Mouse (Mus musculus) E14TG2a.4 (cell line): ENCODE results near the gene Apold1.

ENCODE experiments used
- H3K27me3 ChIP-seq: 2 replicates; pipeline ENCODE4 v1.6.1; 2014; ENCODE audit warnings: low read length, control low read depth; ENCODE audit not compliant: insufficient read depth
- H3K36me3 ChIP-seq: 2 replicates; pipeline ENCODE4 v1.6.1; 2014; ENCODE audit warnings: low read length, control low read depth; ENCODE audit not compliant: insufficient read depth
- H3K4me1 ChIP-seq: replicated peaks from 2 replicates; pipeline ENCODE4 v1.6.1; 2014; ENCODE audit warnings: low read depth, low read length, control low read depth
- H3K4me3 ChIP-seq: replicated peaks from 2 replicates; pipeline ENCODE4 v1.5.1; 2014; ENCODE audit warnings: mild to moderate bottlenecking, low read length
- H3K9me3 ChIP-seq: 2 replicates; pipeline ENCODE4 v1.6.1; 2014; ENCODE audit warnings: low read length, control low read depth
- CTCF ChIP-seq: conservative IDR thresholded peaks from 2 replicates; pipeline ENCODE4 v1.5.1; 2014; ENCODE audit warnings: low read length
- NANOG ChIP-seq: IDR thresholded peaks from 2 replicates; pipeline ENCODE4 v1.6.1; 2014; ENCODE audit warnings: borderline replicate concordance, low read length, mixed read lengths
- POU5F1 ChIP-seq: IDR thresholded peaks from 2 replicates; pipeline ENCODE4 v1.6.1; 2014; ENCODE audit warnings: low read length, borderline replicate concordance

The Apold1 gene

GRCm38 (mm10) chr6:134963910-134964309 is 17.6 kb upstream of the Apold1 start:
- Histone ChIP-seq H3K4me1 (peaks cover 35% of the 10 kb centered on the region), H3K4me3 (no peak overlapping the region), H3K36me3 (no peaks in the 10 kb centered on the region), H3K27me3 (peaks cover 2% of the 10 kb centered on the region; the same call in 1 of the 2 replicates), H3K9me3 (no peaks in the 10 kb centered on the region)
- TF ChIP-seq NANOG (no peak), POU5F1 (no peak), CTCF (no peak)

GRCm38 (mm10) chr6:134966681-134967080 is 14.8 kb upstream of the Apold1 start:
- no peak for TF ChIP-seq NANOG
- TF ChIP-seq POU5F1 = no peak
- no peak for TF ChIP-seq CTCF
- no peak overlapping the region for H3K4me3 ChIP-seq
- H3K4me1 ChIP-seq = peaks cover 21% of the 10 kb centered on the region
- H3K36me3 ChIP-seq = no peaks in the 10 kb centered on the region
- H3K9me3 ChIP-seq = no peaks in the 10 kb centered on the region
- no peaks in the 10 kb centered on the region for H3K27me3 ChIP-seq

- H3K9me3 ChIP-seq = no peaks in the 10 kb centered on the region
- no peaks in the 10 kb centered on the region for H3K27me3 ChIP-seq
- no peak overlapping the region for H3K4me3 ChIP-seq
- H3K36me3 ChIP-seq = no peaks in the 10 kb centered on the region
- TF ChIP-seq POU5F1 (no peak), CTCF (no peak), NANOG (no peak)
- H3K4me1 ChIP-seq = peaks cover 8% of the 10 kb centered on the region
Measured at GRCm38 (mm10) chr6:134968326-134968725, 13.2 kb upstream of the Apold1 start.

- Histone ChIP-seq H3K4me1 (peaks cover 8% of the 10 kb centered on the region), H3K9me3 (no peaks in the 10 kb centered on the region), H3K36me3 (no peaks in the 10 kb centered on the region), H3K4me3 (no peak overlapping the region), H3K27me3 (no peaks in the 10 kb centered on the region)
- TF ChIP-seq POU5F1 (no peak), CTCF (no peak), NANOG (no peak)
Measured at GRCm38 (mm10) chr6:134969498-134969897, 12.0 kb upstream of the Apold1 start.

DNA sequence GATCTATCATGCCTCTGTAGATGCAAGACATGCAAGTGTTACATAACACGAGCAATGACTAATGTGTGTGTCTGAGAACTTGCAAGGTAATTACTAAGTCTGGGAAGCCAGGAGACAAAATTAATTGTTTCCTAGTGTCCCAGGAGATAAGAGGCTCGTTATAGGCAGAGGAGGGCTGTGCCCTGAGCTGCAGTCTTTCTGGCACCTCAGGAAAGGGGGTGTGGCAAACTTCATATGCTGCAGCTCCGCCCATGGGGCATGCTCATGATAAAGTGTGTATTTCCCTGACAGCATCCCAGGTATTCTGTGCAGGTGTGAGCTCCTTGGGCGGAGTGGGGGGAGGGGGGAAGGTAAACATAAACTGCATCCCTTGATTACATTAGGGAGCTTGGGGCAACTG is 9.4 kb upstream of the Apold1 start:
- Histone ChIP-seq H3K36me3 (no peaks in the 10 kb centered on the region), H3K4me3 (no peak overlapping the region), H3K27me3 (0 out of 2 replicates have a peak, but pooled peaks cover 3% of the 10 kb centered on the region), H3K9me3 (no peaks in the 10 kb centered on the region), H3K4me1 (peaks cover 8% of the 10 kb centered on the region)
- TF ChIP-seq POU5F1 (no peak), NANOG (no peak), CTCF (no peak)

- H3K4me1 ChIP-seq = peaks cover 21% of the 10 kb centered on the region
- H3K9me3 ChIP-seq = no peaks in the 10 kb centered on the region
- H3K36me3 ChIP-seq = no peaks in the 10 kb centered on the region
- TF ChIP-seq CTCF (no peak), POU5F1 (no peak), NANOG (no peak)
- H3K4me3 ChIP-seq = no peak overlapping the region
- peaks cover 17% of the 10 kb centered on the region for H3K27me3 ChIP-seq
Measured at GRCm38 (mm10) chr6:134976628-134977027, 4.9 kb upstream of the Apold1 start.

DNA sequence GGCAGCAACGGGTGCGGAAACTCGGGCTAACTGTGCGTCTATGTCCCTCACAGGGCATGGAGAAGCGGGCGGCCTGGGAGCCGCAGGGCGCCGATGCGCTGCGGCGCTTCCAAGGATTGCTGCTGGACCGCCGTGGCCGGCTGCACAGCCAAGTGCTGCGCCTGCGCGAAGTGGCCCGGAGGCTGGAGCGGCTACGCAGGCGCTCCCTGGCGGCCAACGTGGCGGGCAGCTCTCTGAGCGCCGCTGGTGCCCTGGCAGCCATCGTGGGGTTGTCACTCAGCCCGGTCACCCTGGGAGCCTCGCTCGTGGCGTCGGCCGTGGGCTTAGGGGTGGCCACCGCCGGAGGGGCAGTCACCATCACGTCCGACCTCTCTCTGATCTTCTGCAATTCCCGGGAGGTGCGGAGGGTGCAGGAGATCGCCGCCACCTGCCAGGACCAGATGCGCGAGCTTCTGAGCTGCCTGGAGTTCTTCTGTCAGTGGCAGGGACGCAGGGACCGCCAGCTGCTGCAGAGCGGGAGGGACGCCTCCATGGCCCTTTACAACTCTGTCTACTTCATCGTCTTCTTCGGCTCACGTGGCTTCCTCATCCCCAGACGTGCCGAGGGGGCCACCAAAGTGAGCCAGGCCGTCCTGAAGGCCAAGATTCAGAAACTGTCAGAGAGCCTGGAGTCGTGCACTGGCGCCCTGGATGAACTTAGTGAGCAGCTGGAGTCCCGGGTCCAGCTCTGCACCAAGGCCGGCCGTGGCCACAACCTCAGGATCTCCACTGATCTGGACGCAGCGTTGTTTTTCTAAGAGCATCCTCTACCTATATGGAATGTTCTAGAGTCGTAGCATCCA is 2.2 kb downstream of the Apold1 start:
- Histone ChIP-seq H3K4me3 (peak overlapping the region; percentile 80), H3K36me3 (no peaks in the 10 kb centered on the region), H3K27me3 (peaks cover 56% of the 10 kb centered on the region), H3K9me3 (no peaks in the 10 kb centered on the region), H3K4me1 (peaks cover 43% of the 10 kb centered on the region)
- TF ChIP-seq NANOG = no peak
- no peak for TF ChIP-seq POU5F1
- TF ChIP-seq CTCF = no peak

DNA sequence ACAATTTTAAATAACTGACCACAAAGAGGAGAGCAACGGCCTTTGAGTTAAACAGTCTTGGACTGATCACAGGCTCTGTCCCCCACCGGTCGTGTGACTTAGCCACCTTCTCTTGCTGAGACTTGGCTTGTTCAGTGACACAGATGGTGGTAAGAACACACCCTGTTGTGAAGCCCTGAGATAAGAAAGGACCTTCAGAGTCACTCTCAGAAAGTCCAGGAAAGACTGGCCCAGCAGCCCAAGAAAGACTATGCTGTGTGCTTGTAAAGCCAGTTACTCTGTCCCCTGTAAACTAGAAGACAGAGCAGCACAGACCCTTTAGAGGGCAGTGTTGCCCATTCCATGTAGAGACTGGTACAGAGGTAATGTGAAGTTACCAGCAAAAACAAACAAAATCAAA is 3.2 kb downstream of the Apold1 start:
- Histone ChIP-seq H3K4me3 (no peak overlapping the region), H3K36me3 (no peaks in the 10 kb centered on the region), H3K27me3 (peaks cover 56% of the 10 kb centered on the region), H3K9me3 (no peaks in the 10 kb centered on the region), H3K4me1 (peaks cover 43% of the 10 kb centered on the region)
- TF ChIP-seq POU5F1 = no peak
- TF ChIP-seq NANOG = no peak
- TF ChIP-seq CTCF = no peak; the same call in 1 of the 2 replicates

DNA sequence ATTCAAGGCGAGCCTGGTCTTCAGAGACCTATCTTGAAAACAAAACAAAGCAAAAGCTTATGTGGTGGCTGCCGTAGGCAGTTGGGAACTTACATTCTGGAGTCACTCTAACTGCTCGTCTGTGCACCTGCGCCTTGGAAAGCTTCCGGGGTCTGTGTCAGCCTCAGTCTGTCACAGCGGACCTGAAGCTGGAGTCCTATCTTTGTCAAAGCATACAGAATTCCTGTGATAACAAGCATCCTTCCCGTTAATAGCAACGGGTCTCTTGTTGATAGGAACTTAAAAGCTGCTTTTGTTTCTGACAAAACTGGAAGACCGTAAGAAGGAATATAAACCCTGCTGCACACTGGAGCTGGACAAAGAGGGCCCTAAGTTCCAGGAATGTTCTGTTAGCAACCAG is 6.9 kb downstream of the Apold1 start:
- no peak for TF ChIP-seq CTCF
- no peak for TF ChIP-seq NANOG
- TF ChIP-seq POU5F1 = no peak
- Histone ChIP-seq H3K4me1 (peaks cover 11% of the 10 kb centered on the region), H3K4me3 (no peak overlapping the region), H3K9me3 (no peaks in the 10 kb centered on the region), H3K36me3 (no peaks in the 10 kb centered on the region), H3K27me3 (peaks cover 34% of the 10 kb centered on the region)
